Mouse (Mus musculus): ENCODE measurements at regions not wholly inside any gene's neighbourhood (a gene's known extent, or its start where the extent isn't known, plus 50 kb on each side); places are given as distances from the start of the nearest gene placed in this dataset.

DNA sequence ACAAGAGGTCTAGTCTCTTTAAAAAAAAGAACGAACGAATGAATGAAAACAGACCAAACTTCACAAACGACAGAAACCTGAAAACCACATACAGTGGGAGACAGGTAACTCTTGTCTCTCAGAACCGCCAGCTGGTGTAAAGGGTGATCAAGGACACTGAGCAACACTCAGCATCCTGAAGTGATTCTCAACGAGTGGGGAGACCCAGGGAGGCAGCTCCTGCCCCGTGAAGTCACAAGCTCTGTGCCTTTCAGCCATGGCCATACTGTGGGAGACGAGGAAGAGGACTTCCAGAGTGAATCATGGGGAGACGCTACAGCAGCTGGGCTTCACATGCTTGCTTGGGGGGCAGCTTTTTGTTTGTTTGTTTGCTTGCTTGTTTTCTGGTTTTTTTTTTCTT, 70.5 kb upstream of the Foxn2 start:
- no peak for ATAC-seq
- 67% methylated on average over 8 of the region's 8 CpGs for WGBS (ENCODE audit: insufficient replicate concordance)
- Histone ChIP-seq H3K9me3 (replicated peaks) (no peaks in the 10 kb centered on the region), H3K4me3 (no peak overlapping the region), H3K36me3 (no peaks in the 10 kb centered on the region), H3K4me2 (no peak overlapping the region), H3K4me1 (no peaks in the 10 kb centered on the region), H3K9ac (no peak overlapping the region), H3K27me3 (replicated peaks) (no peaks in the 10 kb centered on the region), H3K27ac (no peak overlapping the region)

- Histone ChIP-seq H3K4me2 (no peak overlapping the region), H3K4me1 (no peaks in the 10 kb centered on the region), H3K9me3 (replicated peaks) (0 out of 2 replicates have a peak, but pooled peaks cover under 1% of the 10 kb centered on the region), H3K9ac (no peak overlapping the region), H3K4me3 (no peak overlapping the region), H3K36me3 (no peaks in the 10 kb centered on the region), H3K27me3 (replicated peaks) (no peaks in the 10 kb centered on the region), H3K27ac (no peak overlapping the region)
- no peak for ATAC-seq
- WGBS (ENCODE audit: insufficient replicate concordance): 81% methylated on average over 9 of the region's 9 CpGs
These were observed 69.8 kb upstream of the Foxn2 start for GRCm38 (mm10) chr17:88370676-88371075.

DNA sequence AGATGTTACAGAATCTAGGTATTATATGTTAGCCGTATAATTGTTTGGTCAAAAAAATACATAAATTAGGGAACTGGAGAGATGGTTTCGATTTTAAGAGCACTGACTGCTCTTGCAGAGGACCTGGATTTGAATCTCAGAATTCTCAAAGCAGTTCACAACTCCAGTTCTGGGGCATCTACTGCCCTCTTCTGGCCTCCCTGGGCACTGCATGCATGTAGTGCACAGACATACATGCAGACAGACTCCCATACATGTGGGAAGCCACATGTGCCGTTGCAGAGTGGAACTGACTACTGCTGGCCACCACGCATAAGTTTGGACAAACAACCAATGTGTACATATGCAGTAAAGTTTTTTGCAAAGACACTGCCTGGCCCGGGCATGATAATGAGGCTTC, 62.0 kb upstream of the Foxn2 start:
- WGBS (ENCODE audit: insufficient replicate concordance): 86% methylated on average over 5 of the region's 5 CpGs
- Histone ChIP-seq H3K27me3 (replicated peaks) (no peaks in the 10 kb centered on the region), H3K9ac (no peak overlapping the region), H3K4me3 (no peak overlapping the region), H3K36me3 (no peaks in the 10 kb centered on the region), H3K4me2 (no peak overlapping the region), H3K27ac (no peak overlapping the region), H3K4me1 (no peaks in the 10 kb centered on the region), H3K9me3 (replicated peaks) (peaks cover 12% of the 10 kb centered on the region; the same call in 1 of the 2 replicates)
- ATAC-seq: no peak

DNA sequence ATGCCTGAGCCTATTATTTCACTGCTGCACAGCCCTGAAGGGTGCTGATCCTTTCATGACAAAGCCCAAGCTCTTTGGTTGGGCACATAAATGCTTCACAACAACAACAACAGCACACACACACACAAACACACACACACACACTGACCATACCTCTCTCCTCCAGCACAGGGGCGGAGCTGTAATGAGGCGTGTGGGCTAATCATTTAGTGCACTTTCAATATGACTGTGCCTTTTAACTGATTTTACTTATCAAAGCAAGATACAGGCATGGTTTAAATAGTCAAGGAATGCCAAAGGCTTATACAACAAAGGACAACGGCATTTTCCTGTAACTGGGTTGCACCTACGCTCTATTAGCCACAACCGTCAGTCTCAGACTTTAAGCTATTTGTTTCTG, 61.1 kb upstream of the Foxn2 start:
- no peaks in the 10 kb centered on the region for H3K36me3 ChIP-seq
- no peak overlapping the region for H3K4me2 ChIP-seq
- 83% methylated on average over 5 of the region's 5 CpGs for WGBS (ENCODE audit: insufficient replicate concordance)
- peaks cover 12% of the 10 kb centered on the region; the same call in 1 of the 2 replicates for H3K9me3 ChIP-seq (replicated peaks)
- no peaks in the 10 kb centered on the region for H3K27me3 ChIP-seq (replicated peaks)
- H3K27ac ChIP-seq: no peak overlapping the region
- H3K4me1 ChIP-seq: no peaks in the 10 kb centered on the region
- no peak overlapping the region for H3K9ac ChIP-seq
- no peak overlapping the region for H3K4me3 ChIP-seq
- ATAC-seq: no peak

GRCm38 (mm10) chr17:88381106-88381505, 59.4 kb upstream of the Foxn2 start:
- no peaks in the 10 kb centered on the region for H3K27me3 ChIP-seq (replicated peaks)
- H3K4me2 ChIP-seq: no peak overlapping the region
- H3K9me3 ChIP-seq (replicated peaks): peaks cover 8% of the 10 kb centered on the region; the same call in 1 of the 2 replicates
- H3K9ac ChIP-seq: no peak overlapping the region
- no peaks in the 10 kb centered on the region for H3K4me1 ChIP-seq
- H3K36me3 ChIP-seq: no peaks in the 10 kb centered on the region
- no peak for ATAC-seq
- H3K4me3 ChIP-seq: no peak overlapping the region
- no peak overlapping the region for H3K27ac ChIP-seq
- 40% methylated on average over 9 of the region's 9 CpGs for WGBS (ENCODE audit: insufficient replicate concordance)

- Histone ChIP-seq H3K9me3 (replicated peaks) (peaks cover 8% of the 10 kb centered on the region; the same call in 1 of the 2 replicates), H3K27me3 (replicated peaks) (no peaks in the 10 kb centered on the region), H3K36me3 (no peaks in the 10 kb centered on the region), H3K4me1 (no peaks in the 10 kb centered on the region), H3K27ac (no peak overlapping the region), H3K4me2 (no peak overlapping the region), H3K9ac (no peak overlapping the region), H3K4me3 (no peak overlapping the region)
- ATAC-seq: no peak
- WGBS (ENCODE audit: insufficient replicate concordance): 67% methylated on average over 4 of the region's 4 CpGs
These were observed 57.1 kb upstream of the Foxn2 start for GRCm38 (mm10) chr17:88383447-88383846.

DNA sequence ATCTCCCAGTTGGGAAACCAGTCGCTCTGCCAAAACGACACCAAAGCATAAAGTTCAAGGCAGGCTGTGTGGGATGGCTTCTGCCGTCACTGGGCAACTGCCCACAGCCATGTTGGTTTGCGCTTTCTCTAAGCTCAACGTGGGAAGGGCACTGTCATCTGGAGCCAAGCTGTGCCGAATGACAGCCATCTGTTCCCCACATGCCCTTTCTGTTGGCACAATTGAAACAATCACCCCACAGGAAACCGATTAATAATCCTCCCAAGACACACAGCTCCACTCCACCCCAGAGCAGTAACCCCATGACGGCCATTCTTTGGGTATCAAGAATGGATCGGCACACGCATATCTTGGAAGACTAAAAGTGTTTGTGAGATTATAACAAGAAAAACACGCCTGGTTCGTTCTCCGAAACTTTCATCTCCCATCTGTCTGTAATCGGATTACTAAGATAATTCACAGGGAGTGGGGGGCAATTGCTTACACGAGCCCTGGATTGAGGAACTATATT, 52.0 kb upstream of the Foxn2 start:
- H3K9ac ChIP-seq: no peak overlapping the region
- no peak overlapping the region for H3K27ac ChIP-seq
- no peaks in the 10 kb centered on the region for H3K9me3 ChIP-seq (replicated peaks)
- no peaks in the 10 kb centered on the region for H3K36me3 ChIP-seq
- no peaks in the 10 kb centered on the region for H3K4me1 ChIP-seq
- no peak for ATAC-seq
- H3K27me3 ChIP-seq (replicated peaks): no peaks in the 10 kb centered on the region
- H3K4me3 ChIP-seq: no peak overlapping the region
- 74% methylated on average over 15 of the region's 15 CpGs for WGBS (ENCODE audit: insufficient replicate concordance)
- H3K4me2 ChIP-seq: no peak overlapping the region

DNA sequence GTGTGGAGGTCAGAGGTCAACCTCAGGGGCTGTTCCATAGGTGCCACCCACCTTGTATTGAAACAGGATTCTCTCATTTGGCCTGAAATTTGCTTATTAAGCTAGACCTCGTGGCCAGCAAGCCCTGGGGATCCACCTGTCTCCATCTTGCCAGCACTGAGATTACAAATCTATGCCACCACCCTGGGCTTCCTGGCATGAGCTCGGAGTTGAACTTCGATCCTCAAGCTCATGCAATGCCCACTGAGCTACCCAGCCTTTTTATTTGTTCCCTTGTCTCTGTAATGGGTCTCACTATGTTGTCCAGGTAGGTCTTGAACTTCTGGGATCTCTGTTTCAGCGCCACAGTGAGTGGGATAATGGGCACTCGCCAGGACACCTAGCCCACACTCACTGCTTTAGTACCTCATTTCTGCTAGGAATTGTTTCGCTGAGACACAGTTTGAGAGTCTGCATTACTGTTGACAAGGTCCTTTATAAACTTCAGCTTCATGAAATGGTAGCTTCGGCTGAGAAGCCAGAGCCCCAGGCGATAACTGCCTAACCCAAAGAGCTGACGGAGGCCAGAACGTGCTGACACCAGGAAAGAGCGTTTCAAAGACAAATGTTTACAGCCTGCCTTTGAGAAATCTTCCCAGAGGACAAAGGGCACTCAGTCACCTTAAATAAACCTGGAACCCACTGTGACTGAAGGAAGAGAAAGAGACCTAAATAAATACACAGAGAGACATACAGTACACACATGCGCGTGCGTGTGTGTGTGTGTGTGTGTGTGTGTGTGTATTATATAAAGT, 50.6 kb upstream of the Foxn2 start:
- H3K27me3 ChIP-seq (replicated peaks): no peaks in the 10 kb centered on the region
- H3K9ac ChIP-seq: no peak overlapping the region
- no peak overlapping the region for H3K4me2 ChIP-seq
- no peak for ATAC-seq
- H3K4me1 ChIP-seq: no peaks in the 10 kb centered on the region
- H3K9me3 ChIP-seq (replicated peaks): no peaks in the 10 kb centered on the region
- H3K4me3 ChIP-seq: no peak overlapping the region
- 69% methylated on average over 14 of the region's 14 CpGs for WGBS (ENCODE audit: insufficient replicate concordance)
- no peaks in the 10 kb centered on the region for H3K36me3 ChIP-seq
- H3K27ac ChIP-seq: no peak overlapping the region
